Mouse (Mus musculus): ENCODE data around the gene Slc10a1. TPM values are rescaled to one million over a fixed set of nuclear protein-coding genes. Genes with fewer than 3 reads are reported as not detected.
"Not testable (repeated sequence)": the region's sequence is repeated elsewhere in the genome, so short reads cannot be mapped to it uniquely, and the experiment has no call there.

Gene Slc10a1
- total and polyA plus RNA-seq, 2 experiments: 508 to 1,387 TPM

GRCm38 (mm10) chr12:80962566-80962965, 5.9 kb downstream of the Slc10a1 start:
- Histone ChIP-seq H3K36me3 (ENCODE audit: control insufficient read depth, insufficient read depth, low read length) (peaks cover 55% of the 10 kb centered on the region), H3K4me1 (ENCODE audit: control insufficient read depth, insufficient read depth, low read length) (peaks cover 24% of the 10 kb centered on the region)

GRCm38 (mm10) chr12:80957961-80958360, 10.5 kb downstream of the Slc10a1 start:
- H3K27me3 ChIP-seq (ENCODE audit: control insufficient read depth, insufficient read depth, low read length): no peaks in the 10 kb centered on the region
- peaks cover 32% of the 10 kb centered on the region for H3K4me1 ChIP-seq (ENCODE audit: control insufficient read depth, insufficient read depth, low read length)
- H3K4me3 ChIP-seq (ENCODE audit: insufficient read depth, low read depth, low read length): no peak overlapping the region
- no peak for DNase-seq (ENCODE audit: extremely low read depth, low read depth, low spot score)
- H3K79me2 ChIP-seq (ENCODE audit: control insufficient read depth, insufficient read depth, low read length): peaks cover 5% of the 10 kb centered on the region; the same call in 1 of the 2 replicates
- no peak overlapping the region for H3K9ac ChIP-seq (ENCODE audit: low read depth, low read length)
- no peak overlapping the region for H3K27ac ChIP-seq (replicated peaks; ENCODE audit: insufficient read depth, low read depth, low read length)
- 58% methylated on average over 4 of the region's 4 CpGs for WGBS
- peaks cover 80% of the 10 kb centered on the region for H3K36me3 ChIP-seq (ENCODE audit: control insufficient read depth, insufficient read depth, low read length)
- TF ChIP-seq POLR2A (IDR thresholded peaks at IDR 0.05; ENCODE audit: extremely low read depth, insufficient read depth, low read length) (no peak), CTCF (IDR thresholded peaks at IDR 0.05; ENCODE audit: low read depth, low read length) (no peak)

More at GRCm38 (mm10) chr12:80962566-80962965, 5.9 kb downstream of the Slc10a1 start:
- TF ChIP-seq POLR2A (IDR thresholded peaks at IDR 0.05; ENCODE audit: extremely low read depth, insufficient read depth, low read length) (no peak), CTCF (IDR thresholded peaks at IDR 0.05; ENCODE audit: low read depth, low read length) (no peak)
- H3K79me2 ChIP-seq (ENCODE audit: control insufficient read depth, insufficient read depth, low read length): peaks cover 27% of the 10 kb centered on the region; the same call in 1 of the 2 replicates
- H3K27ac ChIP-seq (replicated peaks; ENCODE audit: insufficient read depth, low read depth, low read length): peak overlapping the region; percentile 15
- no peaks in the 10 kb centered on the region for H3K27me3 ChIP-seq (ENCODE audit: control insufficient read depth, insufficient read depth, low read length)
- WGBS: 23% methylated on average over 4 of the region's 4 CpGs
- peak overlapping the region; percentile 28; the same call in 1 of the 2 replicates for H3K4me3 ChIP-seq (ENCODE audit: insufficient read depth, low read depth, low read length)
- DNase-seq (ENCODE audit: extremely low read depth, low read depth, low spot score): peak; percentile 70
- peak overlapping the region; percentile 20 for H3K9ac ChIP-seq (ENCODE audit: low read depth, low read length)

DNA sequence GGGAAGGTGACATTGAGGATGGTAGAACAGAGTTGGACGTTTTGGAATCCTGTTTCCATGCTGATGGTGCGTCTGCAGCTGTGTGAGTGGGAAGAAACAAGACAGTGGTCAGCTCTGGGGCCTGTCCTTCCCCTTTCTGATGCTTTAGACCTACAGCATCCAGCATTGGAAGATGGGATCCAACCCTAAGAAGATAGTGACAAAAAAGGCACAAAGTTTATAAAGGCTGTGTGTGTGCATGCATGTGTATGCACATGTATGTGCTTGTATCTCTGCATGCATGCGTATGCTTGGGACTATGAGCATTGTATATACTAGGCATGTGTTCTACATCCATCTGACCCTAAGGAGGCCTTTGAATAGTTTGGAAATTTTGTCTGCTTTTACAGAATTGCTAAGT, 12.5 kb downstream of the Slc10a1 start:
- no peaks in the 10 kb centered on the region for H3K27me3 ChIP-seq (ENCODE audit: control insufficient read depth, insufficient read depth, low read length)
- H3K27ac ChIP-seq (replicated peaks; ENCODE audit: insufficient read depth, low read depth, low read length): no peak overlapping the region
- whole genome bisulfite sequencing: 61% methylated on average over 3 of the region's 3 CpGs
- no peak overlapping the region for H3K9ac ChIP-seq (ENCODE audit: low read depth, low read length)
- peaks cover 31% of the 10 kb centered on the region for H3K4me1 ChIP-seq (ENCODE audit: control insufficient read depth, insufficient read depth, low read length)
- no peaks in the 10 kb centered on the region; the same call in 1 of the 2 replicates for H3K79me2 ChIP-seq (ENCODE audit: control insufficient read depth, insufficient read depth, low read length)
- H3K36me3 ChIP-seq (ENCODE audit: control insufficient read depth, insufficient read depth, low read length): peaks cover 90% of the 10 kb centered on the region
- DNase-seq (ENCODE audit: extremely low read depth, low read depth, low spot score): no peak
- TF ChIP-seq POLR2A (IDR thresholded peaks at IDR 0.05; ENCODE audit: extremely low read depth, insufficient read depth, low read length) (no peak), CTCF (IDR thresholded peaks at IDR 0.05; ENCODE audit: low read depth, low read length) (no peak)
- no peak overlapping the region for H3K4me3 ChIP-seq (ENCODE audit: insufficient read depth, low read depth, low read length)

DNA sequence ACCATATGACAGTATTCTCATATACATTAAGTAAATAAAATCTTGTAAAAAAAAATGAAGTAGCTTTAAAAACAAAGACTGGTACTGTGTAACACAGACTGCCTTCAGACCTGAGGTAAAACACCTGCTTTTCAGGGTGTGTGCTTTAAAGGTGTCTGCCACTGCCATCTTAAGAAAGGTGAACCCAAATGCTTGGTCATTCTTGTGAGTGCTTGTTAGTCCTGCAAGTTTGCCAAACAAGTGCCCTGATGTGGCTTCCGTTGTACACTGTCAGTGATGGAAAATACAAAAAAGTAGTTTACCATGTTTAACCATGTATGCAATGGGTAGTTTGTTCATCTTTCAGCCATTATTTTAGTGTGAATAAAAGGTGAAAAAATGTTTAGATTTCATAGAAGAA, 16.0 kb downstream of the Slc10a1 start:
- TF ChIP-seq POLR2A (IDR thresholded peaks at IDR 0.05; ENCODE audit: extremely low read depth, insufficient read depth, low read length) (no peak), CTCF (IDR thresholded peaks at IDR 0.05; ENCODE audit: low read depth, low read length) (no peak)
- H3K27me3 ChIP-seq (ENCODE audit: control insufficient read depth, insufficient read depth, low read length): no peaks in the 10 kb centered on the region
- peak; percentile 59 for DNase-seq (ENCODE audit: extremely low read depth, low read depth, low spot score)
- peaks cover 84% of the 10 kb centered on the region for H3K36me3 ChIP-seq (ENCODE audit: control insufficient read depth, insufficient read depth, low read length)
- 40% methylated on average over 1 of the region's 1 CpGs for WGBS
- H3K9ac ChIP-seq (ENCODE audit: low read depth, low read length): no peak overlapping the region
- H3K27ac ChIP-seq (replicated peaks; ENCODE audit: insufficient read depth, low read depth, low read length): no peak overlapping the region
- H3K4me3 ChIP-seq (ENCODE audit: insufficient read depth, low read depth, low read length): no peak overlapping the region
- peaks cover 30% of the 10 kb centered on the region for H3K4me1 ChIP-seq (ENCODE audit: control insufficient read depth, insufficient read depth, low read length)
- H3K79me2 ChIP-seq (ENCODE audit: control insufficient read depth, insufficient read depth, low read length): no peaks in the 10 kb centered on the region; the same call in 1 of the 2 replicates

- H3K4me3 ChIP-seq (ENCODE audit: insufficient read depth, low read depth, low read length): no peak overlapping the region
- H3K36me3 ChIP-seq (ENCODE audit: control insufficient read depth, insufficient read depth, low read length): peaks cover 84% of the 10 kb centered on the region
- no peak overlapping the region for H3K9ac ChIP-seq (ENCODE audit: low read depth, low read length)
- H3K27me3 ChIP-seq (ENCODE audit: control insufficient read depth, insufficient read depth, low read length): no peaks in the 10 kb centered on the region
- DNase-seq (ENCODE audit: extremely low read depth, low read depth, low spot score): peak; percentile 55
- H3K27ac ChIP-seq (replicated peaks; ENCODE audit: insufficient read depth, low read depth, low read length): no peak overlapping the region
- H3K79me2 ChIP-seq (ENCODE audit: control insufficient read depth, insufficient read depth, low read length): peaks cover 4% of the 10 kb centered on the region; the same call in 1 of the 2 replicates
- 58% methylated on average over 3 of the region's 3 CpGs for WGBS
- TF ChIP-seq CTCF (IDR thresholded peaks at IDR 0.05; ENCODE audit: low read depth, low read length): no peak
- TF ChIP-seq POLR2A (IDR thresholded peaks at IDR 0.05; ENCODE audit: extremely low read depth, insufficient read depth, low read length): no peak
- peaks cover 35% of the 10 kb centered on the region for H3K4me1 ChIP-seq (ENCODE audit: control insufficient read depth, insufficient read depth, low read length)
Measured at GRCm38 (mm10) chr12:80951640-80952219, 16.8 kb downstream of the Slc10a1 start.

DNA sequence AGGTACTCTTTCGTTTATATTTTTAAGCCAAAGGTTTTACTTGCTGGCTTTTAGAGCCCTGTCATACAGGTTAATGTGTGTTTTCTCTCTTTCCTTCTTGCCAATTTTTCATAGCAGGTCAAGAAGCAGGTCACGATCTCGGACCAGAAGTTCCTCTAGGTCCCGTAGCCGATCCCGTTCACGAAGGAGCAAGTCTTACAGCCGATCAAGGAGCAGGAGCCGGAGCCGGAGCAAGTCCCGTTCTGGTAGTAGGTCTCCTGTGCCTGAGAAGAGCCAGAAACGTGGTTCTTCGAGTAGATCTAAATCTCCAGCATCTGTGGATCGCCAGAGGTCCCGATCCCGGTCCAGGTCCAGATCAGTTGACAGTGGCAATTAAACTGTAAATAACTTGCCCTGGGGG, 18.9 kb downstream of the Slc10a1 start:
- peaks cover 15% of the 10 kb centered on the region for H3K79me2 ChIP-seq (ENCODE audit: control insufficient read depth, insufficient read depth, low read length)
- WGBS: 35% methylated on average over 16 of the region's 16 CpGs
- not testable (repeated sequence) for H3K4me3 ChIP-seq (ENCODE audit: insufficient read depth, low read depth, low read length); H3K27me3 ChIP-seq (ENCODE audit: control insufficient read depth, insufficient read depth, low read length); H3K9ac ChIP-seq (ENCODE audit: low read depth, low read length); H3K27ac ChIP-seq (replicated peaks; ENCODE audit: insufficient read depth, low read depth, low read length)
- peaks cover 31% of the 10 kb centered on the region for H3K4me1 ChIP-seq (ENCODE audit: control insufficient read depth, insufficient read depth, low read length)
- peaks cover 70% of the 10 kb centered on the region for H3K36me3 ChIP-seq (ENCODE audit: control insufficient read depth, insufficient read depth, low read length)
- DNase-seq (ENCODE audit: extremely low read depth, low read depth, low spot score): peak; percentile 65

All from liver, adult 2 months (tissue).